Mouse (Mus musculus): Measurements from ENCODE around the gene 4930469K13Rik.

DNA sequence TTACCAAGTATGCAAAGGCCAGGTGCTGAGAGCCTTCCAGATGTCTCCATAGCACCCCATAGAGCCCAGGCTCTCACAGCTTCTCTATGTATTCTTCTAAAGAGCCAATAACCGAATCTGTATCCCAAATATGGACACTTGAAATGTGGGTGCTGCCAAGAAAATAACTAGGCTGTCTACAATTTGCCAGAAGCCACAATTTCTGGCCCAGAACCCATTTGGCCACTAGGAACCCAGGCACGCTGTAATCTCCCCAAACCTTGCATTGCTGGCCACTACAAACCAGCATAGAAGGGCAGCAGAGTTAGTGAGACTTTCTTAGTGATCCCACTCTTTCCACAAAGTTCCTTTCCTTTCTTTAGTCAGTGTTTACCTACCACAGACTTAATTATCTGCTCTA lies 123.2 kb downstream of the 4930469K13Rik start:
- TF ChIP-seq POLR2A (IDR thresholded peaks at IDR 0.05; ENCODE audit: low read depth, low read length) (no peak), CTCF (IDR thresholded peaks at IDR 0.05; ENCODE audit: extremely low read depth, insufficient read depth, insufficient read length, insufficient replicate concordance) (no peak)
